Mouse (Mus musculus): ENCODE results near the gene Gm10272. TPM values are rescaled to one million over a fixed set of nuclear protein-coding genes. Genes with fewer than 3 reads are reported as not detected.
"Not testable (repeated sequence)": the region's sequence is repeated elsewhere in the genome, so short reads cannot be mapped to it uniquely, and the experiment has no call there.

The Gm10272 gene
- polyA plus RNA-seq, 1 experiment from 2014 or later, result not detected

DNA sequence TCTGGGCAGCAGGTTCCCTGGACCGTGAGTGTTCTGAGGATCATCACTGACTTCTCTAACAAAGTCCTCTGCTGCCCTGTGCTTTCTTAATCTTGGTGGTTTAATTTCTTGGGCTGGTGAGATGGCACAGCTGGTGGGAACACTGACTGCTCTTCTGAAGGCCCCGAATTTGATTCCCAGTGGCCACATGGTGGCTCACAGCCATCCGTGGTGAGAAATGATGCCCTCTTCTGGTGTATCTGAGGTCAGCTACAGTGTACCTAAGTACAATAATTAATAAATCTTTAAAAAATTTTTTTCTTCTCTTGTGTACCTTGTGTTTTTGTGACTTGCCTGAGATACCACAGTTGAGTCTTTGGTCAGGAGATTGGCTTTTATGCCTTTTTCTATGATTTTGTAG lies 45.9 kb downstream of the Gm10272 start:
- not testable (repeated sequence) for H3K4me3 ChIP-seq (ENCODE audit: inconsistent target); H3K27ac ChIP-seq; H3K36me3 ChIP-seq (ENCODE audit: inconsistent target); H3K79me2 ChIP-seq (ENCODE audit: inconsistent target)
- 57% methylated on average over 3 of the region's 3 CpGs for WGBS (ENCODE audit: missing documents)

DNA sequence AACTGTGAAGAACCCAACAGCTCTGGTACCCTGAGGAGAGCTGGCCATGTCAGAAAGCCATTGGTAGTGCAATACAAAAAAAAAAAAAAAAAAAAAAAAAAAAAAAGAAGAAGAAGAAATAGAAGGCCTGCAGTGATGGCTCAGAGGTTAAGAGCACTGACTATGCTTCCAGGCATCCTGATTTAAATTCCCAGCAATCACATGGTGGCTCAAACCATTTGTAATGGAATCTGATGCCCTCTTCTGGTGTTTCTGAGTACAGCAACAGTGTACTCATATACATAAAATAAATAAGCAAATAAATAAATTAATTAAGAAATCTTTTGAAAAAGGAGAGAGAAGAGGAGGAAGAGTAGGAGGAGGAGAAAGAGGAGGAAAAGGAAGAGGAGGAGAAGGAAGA lies 47.0 kb downstream of the Gm10272 start:
- H3K27ac ChIP-seq, result no peak overlapping the region
- no peak overlapping the region for H3K4me3 ChIP-seq (ENCODE audit: inconsistent target)
- no peaks in the 10 kb centered on the region for H3K36me3 ChIP-seq (ENCODE audit: inconsistent target)
- H3K79me2 ChIP-seq (ENCODE audit: inconsistent target), result no peaks in the 10 kb centered on the region

Other genes with a start within 250 kb of the Gm10272 start
- 16.8 to 38.8 TPM (median 21.1 TPM) in 3 replicates for gene Fam207a, start 190.8 kb upstream of the Gm10272 start, polyA plus RNA-seq (2018)
- gene Itgb2, start 176.4 kb upstream of the Gm10272 start, polyA plus RNA-seq (2018), result 418 to 531 TPM (median 505 TPM) in 3 replicates
- 99.5 to 103 TPM (median 102 TPM) in 3 replicates for gene Pttg1ip, start 124.9 kb upstream of the Gm10272 start, polyA plus RNA-seq (2018)
- gene Sumo3, start 100.5 kb upstream of the Gm10272 start, polyA plus RNA-seq (2018), result 105 to 245 TPM (median 141 TPM) in 3 replicates
- gene Gm49325, start 100.4 kb upstream of the Gm10272 start, polyA plus RNA-seq (2018), result 3.3 TPM in 1 of 3 replicates, not detected in the others
- gene Ube2g2, start 84.4 kb upstream of the Gm10272 start, polyA plus RNA-seq (2018), result 50.6 to 63.6 TPM (median 52.1 TPM) in 3 replicates
- gene Tspear, start 20.1 kb upstream of the Gm10272 start, polyA plus RNA-seq (2018), result not detected in 3 replicates
- not detected in 3 replicates for gene Gm19402, start 15.9 kb upstream of the Gm10272 start, polyA plus RNA-seq (2018)
- gene Gm9508, start 9.4 kb upstream of the Gm10272 start, polyA plus RNA-seq (2018), result not detected in 3 replicates
- gene Gm10024, start 4.8 kb downstream of the Gm10272 start, polyA plus RNA-seq (2018), result not detected in 3 replicates
- not detected in 3 replicates for gene Gm10142, start 9.2 kb downstream of the Gm10272 start, polyA plus RNA-seq (2018)
- not detected in 3 replicates for gene Krtap12-1, start 14.0 kb downstream of the Gm10272 start, polyA plus RNA-seq (2018)
- gene Gm10100, start 19.9 kb downstream of the Gm10272 start, polyA plus RNA-seq (2018), result not detected in 3 replicates
- gene Gm18596, start 36.0 kb downstream of the Gm10272 start, polyA plus RNA-seq (2018), result not detected in 3 replicates
- gene Gm9736, start 44.7 kb downstream of the Gm10272 start, polyA plus RNA-seq (2018), result not detected in 3 replicates
- gene Gm3233, start 53.1 kb downstream of the Gm10272 start, polyA plus RNA-seq (2018), result not detected in 3 replicates
- gene Gm3238, start 64.7 kb downstream of the Gm10272 start, polyA plus RNA-seq (2018), result not detected in 3 replicates
- not detected in 3 replicates for gene Gm7138, start 70.3 kb downstream of the Gm10272 start, polyA plus RNA-seq (2018)
- not detected in 3 replicates for gene Gm3250, start 75.9 kb downstream of the Gm10272 start, polyA plus RNA-seq (2018)
- gene Gm7137, start 81.6 kb downstream of the Gm10272 start, polyA plus RNA-seq (2018), result not detected in 3 replicates
- not detected in 3 replicates for gene Gm9639, start 88.5 kb downstream of the Gm10272 start, polyA plus RNA-seq (2018)
- not detected in 3 replicates for gene Gm19668, start 92.5 kb downstream of the Gm10272 start, polyA plus RNA-seq (2018)
- not detected in 3 replicates for gene Gm9507, start 105.2 kb downstream of the Gm10272 start, polyA plus RNA-seq (2018)
- gene Gm2696, start 108.1 kb downstream of the Gm10272 start, polyA plus RNA-seq (2018), result not detected in 3 replicates
- gene Krtap10-4, start 120.5 kb downstream of the Gm10272 start, polyA plus RNA-seq (2018), result not detected in 3 replicates
- gene Krtap10-10, start 129.3 kb downstream of the Gm10272 start, polyA plus RNA-seq (2018), result not detected in 3 replicates
- not detected in 3 replicates for gene Gm36176, start 140.2 kb downstream of the Gm10272 start, polyA plus RNA-seq (2018)
- not detected in 3 replicates for gene Gm10318, start 146.2 kb downstream of the Gm10272 start, polyA plus RNA-seq (2018)
- not detected in 3 replicates for gene Gm3285, start 155.3 kb downstream of the Gm10272 start, polyA plus RNA-seq (2018)
- 0.09 TPM in 1 of 3 replicates, not detected in the others for gene Lrrc3, start 195.9 kb downstream of the Gm10272 start, polyA plus RNA-seq (2018)